Mouse (Mus musculus) gastrocnemius, postnatal 14 days (tissue): ENCODE data around the gene Ufc1. TPM values are rescaled to one million over a fixed set of nuclear protein-coding genes. Genes with fewer than 3 reads are reported as not detected.

Source experiments
- DNase-seq: peaks from one replicate; pipeline ENCODE4 v3.0.0; 2021; ENCODE audit warnings: mixed read lengths
- intact Hi-C: fragments of 180-260 bp; cut with DNase I; formaldehyde crosslinking; loops from one replicate; pipeline ENCODE4 v1.15.1; 2025; ENCODE audit warnings: low total_unique reads
- total RNA-seq, 2 experiments: library from RNA; stranded (reverse); gene quantifications; 2 replicates each; pipeline ENCODE4 v1.2.3; 2021

Ufc1 gene
- total RNA-seq, 2 experiments from 2014 or later = 84.3 to 87.2 TPM

- no peak for DNase-seq
- intact Hi-C loops = no loop called here
Measured at GRCm38 (mm10) chr1:171293351-171293750, 1.5 kb downstream of the Ufc1 start.

GRCm38 (mm10) chr1:171288328-171288727 is 6.5 kb downstream of the Ufc1 start:
- no peak for DNase-seq
- intact Hi-C loops = no loop called here

DNA sequence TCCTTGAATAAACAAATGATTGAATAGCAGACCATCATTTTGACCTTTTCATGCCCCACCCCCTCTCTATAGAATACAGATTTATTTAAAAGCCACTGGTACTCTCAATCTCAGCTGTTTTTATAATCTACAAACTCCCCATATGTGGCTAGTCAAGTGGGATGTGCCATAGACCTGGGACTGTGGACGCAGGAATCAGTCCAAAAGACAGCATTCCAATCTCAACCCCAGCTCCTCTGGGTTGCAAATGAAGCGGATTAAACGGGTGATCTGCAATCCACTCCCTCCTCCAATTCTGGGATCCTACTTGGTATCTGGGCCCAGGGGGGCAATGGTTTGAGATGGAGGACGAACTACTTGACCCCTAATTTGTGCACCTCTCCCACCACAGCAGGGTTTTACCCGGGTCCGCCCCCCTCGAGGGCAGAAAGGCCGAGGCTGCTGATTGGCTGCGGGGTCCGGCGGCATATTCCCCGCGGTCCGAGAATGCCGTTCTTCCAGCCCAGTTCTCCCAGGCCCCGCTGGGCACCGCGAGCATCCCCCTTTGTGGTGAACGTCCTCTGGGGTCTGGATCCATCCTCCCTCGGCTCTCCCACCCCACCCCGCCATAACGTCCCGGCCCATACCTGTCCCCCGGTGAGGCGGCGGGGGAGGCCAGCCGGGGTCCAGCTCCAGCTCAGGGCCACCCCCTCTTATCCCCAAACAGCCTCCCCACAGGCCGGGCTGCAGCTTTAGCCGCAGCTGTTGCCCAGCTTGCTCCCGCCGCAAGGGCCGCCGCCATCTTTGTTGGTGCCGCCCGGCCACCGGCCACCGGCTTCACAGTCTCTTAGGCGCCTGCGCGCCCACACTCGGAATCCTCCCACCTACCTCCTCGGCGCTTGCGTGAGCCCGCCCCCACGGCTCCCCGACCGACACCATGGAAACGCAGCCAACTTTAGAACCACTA is 7.4 kb downstream of the Ufc1 start, which contains the start of gene Usp21:
Gene Usp21 (minus strand): TSS at position 856 of the 946 bp plus-strand sequence.
- intact Hi-C loops = no loop called here
- peak; percentile 96 for DNase-seq

- no peak for DNase-seq
- intact Hi-C loops = no loop called here
Measured at GRCm38 (mm10) chr1:171286517-171286916, 8.3 kb downstream of the Ufc1 start.

DNA sequence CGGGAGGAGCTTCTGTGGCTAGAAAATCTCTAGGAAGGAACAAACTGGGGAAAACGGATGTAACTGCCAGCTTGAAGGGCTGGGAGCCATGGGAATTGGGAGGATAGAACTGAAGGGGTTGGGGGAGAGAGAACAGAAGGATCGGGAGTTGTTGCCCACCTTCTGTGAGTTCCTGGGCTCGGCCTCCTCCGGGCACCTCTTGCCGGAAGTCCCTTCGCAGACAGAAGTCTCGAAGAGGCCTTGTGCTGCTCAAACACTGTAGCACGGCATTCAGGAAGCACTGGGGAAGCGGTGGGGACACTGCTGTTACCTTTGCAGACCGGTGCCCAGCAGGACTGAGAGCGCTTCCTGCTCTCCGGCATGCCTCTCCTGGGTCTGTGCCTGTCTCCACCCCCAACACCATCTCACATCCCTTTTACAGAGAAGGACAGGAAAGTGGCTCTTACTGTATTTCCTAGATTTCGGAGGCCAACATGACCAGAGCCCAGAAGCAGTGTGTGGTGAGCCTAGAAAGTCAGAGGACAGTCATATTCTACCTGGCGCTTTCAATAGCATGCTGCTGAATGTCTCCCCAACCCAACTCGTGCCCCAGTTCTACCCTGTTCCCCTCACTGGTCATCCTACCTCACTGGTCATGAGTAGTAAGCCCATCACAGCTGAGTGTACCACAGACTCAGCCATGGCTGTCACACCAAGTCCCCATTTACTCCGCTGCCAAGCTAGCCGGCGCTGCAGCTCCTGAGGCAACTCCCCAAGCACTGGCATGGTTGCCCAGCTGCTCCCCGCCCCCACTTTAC is 9.5 kb downstream of the Ufc1 start:
- intact Hi-C loops = no loop called here
- no peak for DNase-seq

DNA sequence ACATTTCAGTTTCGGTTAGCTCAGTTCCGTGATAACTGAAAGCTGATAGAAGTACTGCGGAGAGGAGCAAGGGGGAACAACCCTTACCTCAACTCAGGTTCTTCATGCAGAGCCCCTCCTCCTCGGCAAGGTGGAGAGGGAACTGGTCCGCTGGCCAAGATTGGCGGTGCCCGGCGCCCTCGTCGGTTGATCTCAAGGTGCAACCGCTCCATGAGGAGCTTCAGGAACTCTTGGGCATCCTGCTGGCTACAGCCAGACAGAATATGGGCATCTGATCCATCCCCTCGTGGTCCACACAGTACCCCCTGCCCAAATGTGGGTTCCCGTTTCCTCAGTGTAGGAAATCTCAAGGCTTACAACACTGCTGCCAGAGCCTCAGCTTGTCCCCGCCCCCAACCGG is 10.3 kb downstream of the Ufc1 start:
- intact Hi-C loops = no loop called here
- DNase-seq = no peak

GRCm38 (mm10) chr1:171283188-171284160 is 11.3 kb downstream of the Ufc1 start:
- intact Hi-C loops = no loop called here
- DNase-seq = no peak

- DNase-seq = no peak
- intact Hi-C loops = no loop called here
Measured at GRCm38 (mm10) chr1:171282086-171282805, 12.6 kb downstream of the Ufc1 start.

GRCm38 (mm10) chr1:171281528-171281923 is 13.3 kb downstream of the Ufc1 start:
- intact Hi-C loops = no loop called here

DNA sequence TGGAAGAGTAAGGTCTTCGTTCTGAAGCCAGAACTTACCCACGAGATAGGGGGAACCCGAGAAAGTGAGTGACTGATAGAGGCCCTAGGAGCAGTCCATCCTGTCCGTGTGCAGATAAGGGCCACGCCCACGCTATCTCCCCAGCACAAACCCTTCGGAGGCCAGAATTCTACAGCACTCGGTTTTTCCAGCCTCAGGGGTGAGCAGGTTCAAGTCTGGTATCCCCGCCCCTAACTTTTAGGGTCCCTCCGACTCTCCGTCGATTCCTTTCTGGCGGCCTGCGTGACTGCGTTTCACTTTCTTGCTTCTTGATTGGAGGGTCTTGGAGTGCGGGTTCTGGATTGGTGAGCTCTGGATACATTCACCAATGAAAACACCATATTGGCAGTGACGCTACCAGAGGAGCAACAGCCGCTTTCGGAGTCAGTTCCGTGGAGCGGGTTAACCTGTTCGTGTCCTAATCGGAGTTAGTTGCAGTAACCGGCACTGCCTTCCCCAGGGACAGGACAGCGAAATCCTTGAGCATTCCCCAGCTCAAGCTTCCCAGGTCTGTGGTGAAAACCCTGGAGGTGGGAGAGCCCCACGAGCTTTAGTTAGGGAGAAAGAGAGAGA is 13.8 kb downstream of the Ufc1 start, which contains the start of gene Ppox:
Gene Ppox (minus strand): TSS at position 271 of the 612 bp plus-strand sequence.
- DNase-seq = peak; percentile 88
- intact Hi-C loops = no loop called here

More at GRCm38 (mm10) chr1:171281528-171281923, 13.3 kb downstream of the Ufc1 start:
- DNase-seq = peak; percentile 81

DNA sequence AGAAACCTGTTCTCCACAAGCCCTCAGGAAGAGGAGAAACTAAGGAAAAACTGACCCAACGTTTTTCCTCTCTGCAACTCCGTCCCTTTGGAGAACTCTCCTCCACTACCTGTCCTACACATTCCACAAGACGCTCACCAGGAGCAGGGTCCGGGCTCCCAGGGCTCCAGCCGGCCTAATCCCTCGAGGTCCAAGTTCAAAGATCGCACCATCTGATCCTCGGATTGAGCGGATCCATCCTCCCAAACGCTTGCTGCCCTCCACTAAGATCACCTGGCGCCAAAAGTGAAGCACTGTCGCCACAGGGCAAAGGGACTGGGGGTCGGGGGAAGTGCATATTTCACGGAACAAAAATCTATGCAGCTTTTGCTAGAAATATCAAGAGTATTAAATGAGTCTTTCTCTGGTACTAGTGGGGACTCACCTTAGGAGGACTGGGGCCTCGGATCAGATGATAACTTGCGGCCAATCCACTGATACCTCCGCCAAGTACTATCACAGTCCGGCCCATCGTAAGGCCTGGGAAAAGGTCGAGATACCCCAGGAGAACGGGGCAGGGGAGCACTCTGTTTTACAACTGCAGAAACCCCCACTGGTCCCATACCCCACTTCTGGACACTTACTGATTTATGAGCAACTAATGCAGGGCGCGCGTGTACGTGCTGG is 14.4 kb downstream of the Ufc1 start:
- DNase-seq = no peak
- intact Hi-C loops = no loop called here

DNA sequence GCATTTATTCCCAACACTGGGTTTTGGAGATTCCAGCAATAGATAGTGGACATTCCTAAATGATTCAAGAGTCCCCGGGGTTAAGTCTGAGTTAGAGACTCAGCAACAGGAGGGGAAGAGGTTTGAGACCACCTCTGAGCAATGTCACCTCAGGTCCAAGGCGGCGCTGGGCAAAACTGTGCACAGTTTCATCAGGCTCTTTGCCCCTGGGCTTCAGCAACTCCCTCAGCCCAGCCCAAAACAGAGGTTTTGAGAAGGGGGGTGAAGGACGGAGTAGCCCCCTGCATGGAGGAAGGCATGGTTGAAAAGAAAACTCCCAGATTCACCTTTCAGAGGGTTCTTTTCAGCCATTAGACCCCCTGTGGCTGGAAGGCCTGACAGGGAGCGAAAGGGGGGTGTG is 15.1 kb downstream of the Ufc1 start:
- intact Hi-C loops = no loop called here
- DNase-seq = no peak

DNA sequence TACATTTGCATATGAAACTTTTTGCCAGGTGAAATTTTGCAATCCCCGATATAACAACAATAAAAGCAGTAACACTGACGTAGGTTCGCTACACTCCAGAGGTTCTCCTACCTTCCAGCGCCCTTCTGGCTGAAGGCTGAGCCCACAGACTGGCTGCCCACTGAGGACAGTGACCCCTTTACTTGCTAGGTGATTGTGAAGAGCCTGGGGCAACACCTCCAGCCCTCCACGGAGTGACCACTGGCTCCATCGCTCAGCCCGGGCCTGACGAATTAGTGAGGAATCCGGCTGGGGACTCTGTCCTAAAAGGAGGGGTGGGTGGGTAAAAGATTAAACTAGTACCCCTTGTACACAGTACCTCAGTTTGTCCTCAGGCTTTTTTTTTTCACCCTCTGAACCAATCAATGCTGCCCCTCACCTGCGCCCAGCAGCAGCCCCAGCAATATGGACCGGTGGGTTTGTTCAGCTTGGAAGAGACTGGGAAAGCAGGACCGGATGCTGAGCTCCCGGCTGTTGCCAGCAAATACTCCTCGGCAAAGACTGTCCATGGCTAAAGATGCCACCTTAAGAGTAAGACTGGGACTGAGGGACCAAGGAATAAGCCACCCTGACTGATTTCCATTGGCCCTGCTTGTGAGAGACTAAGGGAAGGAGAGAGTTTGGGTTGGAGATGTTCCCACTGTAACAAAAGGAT is 15.7 kb downstream of the Ufc1 start:
- intact Hi-C loops = no loop called here
- no peak for DNase-seq

GRCm38 (mm10) chr1:171278436-171278835 is 16.4 kb downstream of the Ufc1 start:
- no peak for DNase-seq
- intact Hi-C loops = no loop called here

- DNase-seq = no peak
- intact Hi-C loops = no loop called here
Measured at GRCm38 (mm10) chr1:171277736-171278135, 17.1 kb downstream of the Ufc1 start.

GRCm38 (mm10) chr1:171276110-171276748 is 18.6 kb downstream of the Ufc1 start:
- intact Hi-C loops = no loop called here
- no peak for DNase-seq
